Mouse (Mus musculus): Measurements from ENCODE around the gene Tlk1.

GRCm38 (mm10) chr2:70669896-70670295, 155.6 kb downstream of the Tlk1 start:
- no peak for TF ChIP-seq CTCF (IDR thresholded peaks at IDR 0.05; ENCODE audit: low read depth, low read length)
- TF ChIP-seq POLR2A (IDR thresholded peaks at IDR 0.05; ENCODE audit: borderline replicate concordance, low read depth, low read length), result no peak
